Mouse (Mus musculus): Measurements from ENCODE around the gene Eif4b. TPM values are rescaled to one million over a fixed set of nuclear protein-coding genes. Genes with fewer than 3 reads are reported as not detected.

The Eif4b gene
- polyA plus RNA-seq, 1 experiment from 2014 or later, result 54.0 TPM

DNA sequence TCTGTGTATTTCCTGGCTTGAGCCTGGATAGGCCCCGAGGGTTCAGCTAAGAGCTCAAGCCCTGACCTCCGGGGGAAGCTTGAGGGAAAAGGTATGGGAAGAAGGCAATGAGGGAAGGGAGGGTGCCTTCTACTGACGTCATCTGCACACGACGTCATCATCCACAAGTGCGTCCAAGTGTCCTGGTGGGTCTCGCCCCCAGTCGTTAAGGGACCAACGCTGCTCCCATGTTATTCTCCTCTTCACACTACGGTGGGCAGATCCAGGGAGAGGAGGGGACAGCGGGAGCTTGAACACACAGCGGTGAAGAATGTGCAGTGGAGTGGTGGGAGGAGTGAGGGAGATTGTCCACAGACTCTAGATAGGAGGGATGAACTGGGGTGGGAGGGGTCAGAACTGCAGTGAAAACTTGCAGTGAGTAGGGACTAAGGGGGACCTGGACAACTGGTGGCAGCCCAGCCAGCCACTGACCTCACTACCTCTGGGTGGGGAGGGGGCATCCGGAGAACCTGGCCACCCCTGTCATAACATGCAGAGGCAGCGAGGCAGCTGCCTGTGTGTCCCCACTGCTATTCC, 29.9 kb downstream of the Eif4b start:
- Histone ChIP-seq H3K4me2 (replicated peaks; ENCODE audit: low read depth, low read length) (peak overlapping the region; percentile 87), H3K4me1 (ENCODE audit: insufficient read depth, low read depth, low read length) (peaks cover 42% of the 10 kb centered on the region), H3K4me3 (ENCODE audit: low read depth, low read length) (peak overlapping the region; percentile 48), H3K36me3 (ENCODE audit: insufficient read depth, low read length) (peaks cover 22% of the 10 kb centered on the region; the same call in 1 of the 2 replicates), H3K9me3 (ENCODE audit: low read length) (no peaks in the 10 kb centered on the region), H3K27ac (ENCODE audit: low read length) (peak overlapping the region; percentile 100), H3K27me3 (replicated peaks; ENCODE audit: insufficient read depth, low read length) (no peaks in the 10 kb centered on the region), H3K9ac (replicated peaks; ENCODE audit: low read depth) (peak overlapping the region; percentile 93)
- ATAC-seq, result peak; percentile 35
- TF ChIP-seq CTCF (IDR thresholded peaks at IDR 0.05), result no peak
- no peak; the same call in none of the 2 replicates for TF ChIP-seq EP300 (IDR thresholded peaks at IDR 0.05)
- DNase-seq (ENCODE audit: low spot score), result peak; percentile 95
- WGBS, result 2% methylated on average over 14 of the region's 14 CpGs

DNA sequence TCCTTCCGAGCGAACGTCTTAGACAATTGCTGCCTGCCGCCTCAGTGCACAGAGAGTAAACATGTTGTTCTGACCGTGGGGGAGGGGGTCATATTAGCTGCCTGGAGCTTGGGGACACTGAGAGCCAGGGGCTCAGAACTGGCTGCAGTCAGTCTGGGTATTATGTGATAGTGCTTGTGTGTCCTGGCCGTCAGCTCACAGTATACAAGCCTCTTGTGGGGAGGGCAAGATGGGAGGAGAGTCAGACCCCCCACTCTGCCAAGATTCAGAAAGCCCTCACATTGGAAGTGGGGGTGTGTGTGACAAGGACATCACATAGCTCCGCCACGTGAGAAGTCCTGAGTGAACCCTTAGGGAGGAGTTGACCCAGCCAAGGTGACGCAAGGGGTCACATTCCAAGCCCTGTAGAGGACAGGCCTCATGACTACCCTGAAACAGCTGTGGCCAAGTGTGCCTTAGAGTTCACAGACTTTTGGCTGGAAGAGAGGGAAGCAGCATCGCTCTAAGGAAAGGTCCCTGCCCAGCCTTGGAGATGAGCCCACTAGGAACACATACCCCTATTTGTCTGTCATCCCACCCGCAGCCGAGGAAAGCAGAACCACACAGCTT, 30.5 kb downstream of the Eif4b start:
- DNase-seq (ENCODE audit: low spot score), result peak; percentile 96

GRCm38 (mm10) chr15:102105360-102105759, 31.8 kb downstream of the Eif4b start:
- Histone ChIP-seq H3K9me3 (ENCODE audit: low read length) (no peaks in the 10 kb centered on the region), H3K9ac (replicated peaks; ENCODE audit: low read depth) (no peak overlapping the region), H3K27me3 (replicated peaks; ENCODE audit: insufficient read depth, low read length) (no peaks in the 10 kb centered on the region), H3K4me3 (ENCODE audit: low read depth, low read length) (peak overlapping the region; percentile 6; the same call in 1 of the 2 replicates), H3K27ac (ENCODE audit: low read length) (peak overlapping the region; percentile 100), H3K4me2 (replicated peaks; ENCODE audit: low read depth, low read length) (peak overlapping the region; percentile 87), H3K4me1 (ENCODE audit: insufficient read depth, low read depth, low read length) (peaks cover 40% of the 10 kb centered on the region; the same call in 1 of the 2 replicates), H3K36me3 (ENCODE audit: insufficient read depth, low read length) (peaks cover 37% of the 10 kb centered on the region)
- peak; percentile 4 for ATAC-seq
- 10% methylated on average over 4 of the region's 5 CpGs for whole genome bisulfite sequencing
- TF ChIP-seq EP300 (IDR thresholded peaks at IDR 0.05), result no peak
- no peak for TF ChIP-seq CTCF (IDR thresholded peaks at IDR 0.05)
- peak; percentile 91 for DNase-seq (ENCODE audit: low spot score)

More for the DNA sequence above, 30.5 kb downstream of the Eif4b start:
- peak; percentile 49 for ATAC-seq
- Histone ChIP-seq H3K27ac (ENCODE audit: low read length) (peak overlapping the region; percentile 100), H3K9me3 (ENCODE audit: low read length) (no peaks in the 10 kb centered on the region), H3K4me1 (ENCODE audit: insufficient read depth, low read depth, low read length) (peaks cover 48% of the 10 kb centered on the region), H3K4me3 (ENCODE audit: low read depth, low read length) (peak overlapping the region; percentile 48), H3K27me3 (replicated peaks; ENCODE audit: insufficient read depth, low read length) (no peaks in the 10 kb centered on the region), H3K4me2 (replicated peaks; ENCODE audit: low read depth, low read length) (peak overlapping the region; percentile 87), H3K9ac (replicated peaks; ENCODE audit: low read depth) (peak overlapping the region; percentile 93), H3K36me3 (ENCODE audit: insufficient read depth, low read length) (peaks cover 27% of the 10 kb centered on the region)
- TF ChIP-seq EP300 (IDR thresholded peaks at IDR 0.05) (peak; percentile 98), CTCF (IDR thresholded peaks at IDR 0.05) (no peak)
- WGBS, result 12% methylated on average over 12 of the region's 12 CpGs

- peaks cover 39% of the 10 kb centered on the region; the same call in 1 of the 2 replicates for H3K4me1 ChIP-seq (ENCODE audit: insufficient read depth, low read depth, low read length)
- H3K9me3 ChIP-seq (ENCODE audit: low read length), result no peaks in the 10 kb centered on the region
- peak; percentile 55 for TF ChIP-seq CTCF (IDR thresholded peaks at IDR 0.05)
- no peak for TF ChIP-seq EP300 (IDR thresholded peaks at IDR 0.05)
- no peak overlapping the region for H3K4me3 ChIP-seq (ENCODE audit: low read depth, low read length)
- peak; percentile 64 for DNase-seq (ENCODE audit: low spot score)
- H3K36me3 ChIP-seq (ENCODE audit: insufficient read depth, low read length), result peaks cover 44% of the 10 kb centered on the region
- peak overlapping the region; percentile 87 for H3K4me2 ChIP-seq (replicated peaks; ENCODE audit: low read depth, low read length)
- no peak for ATAC-seq
- no peak overlapping the region for H3K9ac ChIP-seq (replicated peaks; ENCODE audit: low read depth)
- H3K27me3 ChIP-seq (replicated peaks; ENCODE audit: insufficient read depth, low read length), result no peaks in the 10 kb centered on the region
- 33% methylated on average over 18 of the region's 18 CpGs for WGBS
- H3K27ac ChIP-seq (ENCODE audit: low read length), result 0 out of 2 replicates have a peak overlapping the region, but pooled peaks have one; percentile 38
These were observed 32.5 kb downstream of the Eif4b start for GRCm38 (mm10) chr15:102105764-102106730.

DNA sequence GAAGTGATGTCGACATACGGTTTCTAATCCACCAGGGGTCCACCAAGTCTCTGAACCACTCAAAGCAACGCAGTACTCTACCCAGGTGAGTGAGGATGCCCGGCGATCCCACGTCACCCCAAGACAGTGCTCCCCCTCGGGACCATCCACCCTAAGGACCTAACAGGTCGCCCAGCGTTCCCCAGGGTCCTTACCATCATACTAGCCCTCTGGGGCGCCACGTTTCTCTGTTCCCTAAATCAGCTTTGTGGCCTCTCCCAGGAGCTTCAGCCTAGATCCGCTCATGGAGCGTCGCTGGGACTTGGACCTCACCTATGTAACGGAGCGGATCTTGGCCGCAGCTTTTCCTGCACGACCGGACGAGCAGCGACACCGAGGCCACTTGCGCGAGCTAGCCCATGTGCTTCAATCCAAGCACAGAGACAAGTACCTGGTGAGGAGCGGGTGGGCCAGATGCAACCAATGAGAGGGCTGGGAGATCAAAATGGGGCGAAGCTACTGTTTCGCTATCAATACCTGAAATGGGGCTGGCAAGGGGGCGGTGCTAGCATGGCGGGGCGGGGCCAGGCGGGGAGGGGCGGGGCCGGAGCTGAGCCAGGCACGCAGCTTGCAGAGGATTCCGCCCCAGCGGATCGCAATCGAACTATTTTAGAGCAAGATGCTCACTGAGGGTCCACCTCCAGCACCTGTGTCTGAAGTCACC, 33.3 kb downstream of the Eif4b start:
- no peak overlapping the region for H3K4me3 ChIP-seq (ENCODE audit: low read depth, low read length)
- no peak; the same call in 1 of the 2 replicates for TF ChIP-seq CTCF (IDR thresholded peaks at IDR 0.05)
- no peak for TF ChIP-seq EP300 (IDR thresholded peaks at IDR 0.05)
- no peaks in the 10 kb centered on the region for H3K9me3 ChIP-seq (ENCODE audit: low read length)
- WGBS, result 39% methylated on average over 37 of the region's 38 CpGs
- peak overlapping the region; percentile 87 for H3K4me2 ChIP-seq (replicated peaks; ENCODE audit: low read depth, low read length)
- H3K27me3 ChIP-seq (replicated peaks; ENCODE audit: insufficient read depth, low read length), result no peaks in the 10 kb centered on the region
- no peak for ATAC-seq
- H3K27ac ChIP-seq (ENCODE audit: low read length), result no peak overlapping the region
- H3K9ac ChIP-seq (replicated peaks; ENCODE audit: low read depth), result no peak overlapping the region
- H3K4me1 ChIP-seq (ENCODE audit: insufficient read depth, low read depth, low read length), result peaks cover 33% of the 10 kb centered on the region; the same call in 1 of the 2 replicates
- DNase-seq (ENCODE audit: low spot score), result peak; percentile 35
- H3K36me3 ChIP-seq (ENCODE audit: insufficient read depth, low read length), result peaks cover 52% of the 10 kb centered on the region

Data from lung, postnatal 0 days (tissue).